Mouse (Mus musculus) myocyte (in vitro differentiated cells): Measurements from ENCODE around the gene Tbc1d5.

Source experiments
- CEBPB ChIP-seq: IDR thresholded peaks from 2 replicates; pipeline ENCODE4 v1.6.1; 2011; ENCODE audit warnings: mild to moderate bottlenecking, moderate library complexity; ENCODE audit not compliant: poor library complexity, insufficient read depth, severe bottlenecking
- MAX ChIP-seq: IDR thresholded peaks from one replicate; pipeline ENCODE4 v1.6.1; 2011; ENCODE audit warnings: low read depth, mild to moderate bottlenecking, control low read depth
- POLR2A ChIP-seq: IDR thresholded peaks from one replicate; pipeline ENCODE4 v1.6.1; 2011; ENCODE audit warnings: low read depth, mild to moderate bottlenecking, control low read depth, moderate library complexity; ENCODE audit not compliant: insufficient read length
- REST ChIP-seq: IDR thresholded peaks from one replicate; pipeline ENCODE4 v1.6.1; 2011; ENCODE audit warnings: mild to moderate bottlenecking, control low read depth, moderate library complexity; ENCODE audit not compliant: insufficient read depth, insufficient read length
- TCF12 ChIP-seq: IDR thresholded peaks from one replicate; pipeline ENCODE4 v1.6.1; 2011; ENCODE audit warnings: mild to moderate bottlenecking, control low read depth; ENCODE audit not compliant: poor library complexity, insufficient read depth, severe bottlenecking
- TCF3 ChIP-seq: IDR thresholded peaks from one replicate; pipeline ENCODE4 v1.6.1; 2011; ENCODE audit warnings: low read depth, control low read depth; ENCODE audit not compliant: insufficient read length
- USF1 ChIP-seq: IDR thresholded peaks from one replicate; pipeline ENCODE4 v1.6.1; 2011; ENCODE audit warnings: low read depth, mild to moderate bottlenecking, control low read depth, moderate library complexity

DNA sequence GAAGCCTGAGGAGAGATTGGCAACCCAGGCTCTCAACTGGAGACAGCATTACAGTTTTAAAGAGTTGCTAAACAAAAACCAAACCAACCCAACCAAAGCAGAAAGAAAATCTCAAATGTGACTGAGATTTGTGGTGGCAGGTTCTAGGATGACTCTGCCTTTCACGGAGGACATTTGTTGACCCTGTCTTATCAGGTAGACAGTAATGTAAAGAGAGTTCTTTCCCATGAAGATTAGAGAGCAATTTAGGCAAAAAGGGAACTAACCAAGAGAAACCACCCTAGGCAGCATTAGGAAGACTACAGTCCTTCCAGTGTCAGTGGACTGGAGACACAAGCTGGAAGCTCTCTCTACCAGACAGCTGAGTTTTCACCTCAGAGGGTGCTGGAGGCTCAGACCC is 438.3 kb downstream of the Tbc1d5 start:
- TF ChIP-seq TCF3, result no peak
- TF ChIP-seq POLR2A, result no peak
- TF ChIP-seq USF1, result no peak
- TF ChIP-seq MAX, result no peak
- no peak for TF ChIP-seq REST
- no peak for TF ChIP-seq TCF12
- no peak for TF ChIP-seq CEBPB
